Mouse (Mus musculus) embryonic stem cell, embryonic (primary cell): ENCODE data around the gene Mindy4.

Experiments used
- CTCF ChIA-PET, 4 experiments: fragments of 300-600 bp in 2 of 4; fragments of 350-600 bp in 2 of 4; sonication (Branson Sonifier 250); formaldehyde crosslinking; loops; one replicate each; lab custom pipeline; 2022; ENCODE audit warnings: inconsistent platforms in 2 of 4; lab: Charles Lee
- POLR2A ChIA-PET, 4 experiments: fragments of 300-600 bp in 2 of 4; fragments of 350-600 bp in 2 of 4; sonication (Branson Sonifier 250); formaldehyde crosslinking; loops; one replicate each; lab custom pipeline; 2022; ENCODE audit warnings: antibody characterized with exemption in 4 of 4, inconsistent platforms in 1 of 4; lab: Charles Lee

Gene Mindy4

DNA sequence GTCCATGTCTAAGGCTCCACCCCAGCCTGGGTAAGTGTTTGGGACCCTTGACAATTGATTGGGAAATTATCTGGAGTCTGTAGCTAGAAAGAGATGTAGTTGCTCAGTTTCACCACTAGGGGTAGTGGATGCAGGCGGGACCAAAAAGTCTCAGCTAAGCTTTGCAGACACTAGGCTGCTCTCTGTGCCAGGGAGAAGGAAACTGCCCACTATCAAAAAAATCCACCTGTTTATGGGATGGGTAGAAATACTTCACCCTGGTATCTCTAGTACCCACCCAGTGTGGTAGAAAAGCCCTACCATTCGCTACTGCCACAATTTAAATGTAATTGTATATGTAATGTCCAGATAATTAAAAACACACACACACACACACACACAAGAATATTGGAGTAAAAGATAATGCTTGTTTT lies 155.6 kb downstream of the Mindy4 start:
- CTCF ChIA-PET: interaction anchor here (0.5 to 1.9 kb wide), 28 partner anchors 11 to 926 kb away, joined by 3 to 7 read pairs (median 3); no protein-coding TSS in a partner anchor
- POLR2A ChIA-PET: interaction anchor here in 1 of 4 experiments (0.6 kb wide), 1 partner anchor 400 kb away, joined by 5 read pairs; no protein-coding TSS in a partner anchor

DNA sequence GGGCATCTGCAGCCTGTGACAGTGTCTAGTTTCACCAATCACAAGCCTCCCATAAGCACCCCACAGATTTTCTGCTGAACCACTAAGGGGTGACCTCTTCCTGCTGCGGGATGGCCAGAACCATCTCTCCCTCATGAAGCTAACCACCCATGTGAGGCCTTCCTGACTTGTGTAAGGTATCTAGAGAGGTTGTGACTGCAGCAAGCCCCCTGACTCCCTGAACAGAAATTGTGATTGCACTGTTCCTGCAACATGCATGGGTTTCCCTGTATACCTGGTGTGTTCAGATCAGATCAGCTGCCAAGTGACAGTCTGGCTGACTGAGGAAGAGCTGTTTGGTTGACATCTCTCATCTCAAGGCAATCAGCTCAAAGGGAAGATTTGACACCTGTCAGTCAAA lies 159.5 kb downstream of the Mindy4 start:
- CTCF ChIA-PET: interaction anchor here in 3 of 4 experiments (0.6 to 1.2 kb wide), 3 partner anchors 13 to 547 kb away, joined by 3 to 22 read pairs (median 7); no protein-coding TSS in a partner anchor
- POLR2A ChIA-PET: no interaction called here

GRCm38 (mm10) chr6:55367126-55367525 lies 163.9 kb downstream of the Mindy4 start:
- CTCF ChIA-PET: interaction anchor here in 2 of 4 experiments (0.7 to 1.5 kb wide), 3 partner anchors 13 to 351 kb away, joined by 3 to 4 read pairs (median 3); no protein-coding TSS in a partner anchor
- POLR2A ChIA-PET: no interaction called here
